Mouse (Mus musculus): ENCODE results near the gene Serp2. TPM values are rescaled to one million over a fixed set of nuclear protein-coding genes. Genes with fewer than 3 reads are reported as not detected.

The Serp2 gene
- polyA plus RNA-seq, 1 experiment from 2014 or later, result 15.2 TPM

GRCm38 (mm10) chr14:76535096-76535495 is 21.6 kb downstream of the Serp2 start:
- Histone ChIP-seq H3K36me3 (ENCODE audit: control insufficient read depth, insufficient read depth, low read length) (no peaks in the 10 kb centered on the region), H3K9me3 (ENCODE audit: control insufficient read depth, low read length) (no peaks in the 10 kb centered on the region), H3K4me1 (ENCODE audit: control insufficient read depth, insufficient read depth, low read length) (peaks cover 42% of the 10 kb centered on the region), H3K4me2 (replicated peaks; ENCODE audit: low read depth, low read length) (no peak overlapping the region), H3K4me3 (ENCODE audit: low read length) (no peak overlapping the region), H3K27ac (ENCODE audit: low read depth, low read length) (no peak overlapping the region), H3K9ac (ENCODE audit: low read depth, low read length) (no peak overlapping the region), H3K27me3 (ENCODE audit: control insufficient read depth, insufficient read depth, low read length) (no peaks in the 10 kb centered on the region)
- no peak for ATAC-seq (ENCODE audit: low FRiP score, low TSS enrichment)
- 95% methylated on average over 1 of the region's 1 CpGs for WGBS

GRCm38 (mm10) chr14:76533170-76533815 is 23.4 kb downstream of the Serp2 start:
- Histone ChIP-seq H3K4me1 (ENCODE audit: control insufficient read depth, insufficient read depth, low read length) (peaks cover 45% of the 10 kb centered on the region), H3K27ac (ENCODE audit: low read depth, low read length) (peak overlapping the region; percentile 91), H3K9ac (ENCODE audit: low read depth, low read length) (no peak overlapping the region; the same call in 1 of the 2 replicates), H3K4me3 (ENCODE audit: low read length) (peak overlapping the region; percentile 10; the same call in 1 of the 2 replicates), H3K9me3 (ENCODE audit: control insufficient read depth, low read length) (no peaks in the 10 kb centered on the region), H3K27me3 (ENCODE audit: control insufficient read depth, insufficient read depth, low read length) (no peaks in the 10 kb centered on the region), H3K36me3 (ENCODE audit: control insufficient read depth, insufficient read depth, low read length) (no peaks in the 10 kb centered on the region), H3K4me2 (replicated peaks; ENCODE audit: low read depth, low read length) (peak overlapping the region; percentile 33; the same call in 1 of the 2 replicates)
- ATAC-seq (ENCODE audit: low FRiP score, low TSS enrichment), result peak; percentile 76
- 7% methylated on average over 10 of the region's 10 CpGs for WGBS

GRCm38 (mm10) chr14:76532257-76533169 is 24.2 kb downstream of the Serp2 start:
- ATAC-seq (ENCODE audit: low FRiP score, low TSS enrichment), result peak; percentile 78
- Histone ChIP-seq H3K4me1 (ENCODE audit: control insufficient read depth, insufficient read depth, low read length) (peaks cover 50% of the 10 kb centered on the region), H3K27me3 (ENCODE audit: control insufficient read depth, insufficient read depth, low read length) (no peaks in the 10 kb centered on the region), H3K36me3 (ENCODE audit: control insufficient read depth, insufficient read depth, low read length) (no peaks in the 10 kb centered on the region), H3K27ac (ENCODE audit: low read depth, low read length) (peak overlapping the region; percentile 91), H3K9ac (ENCODE audit: low read depth, low read length) (no peak overlapping the region; the same call in 1 of the 2 replicates), H3K4me2 (replicated peaks; ENCODE audit: low read depth, low read length) (peak overlapping the region; percentile 33; the same call in 1 of the 2 replicates), H3K9me3 (ENCODE audit: control insufficient read depth, low read length) (no peaks in the 10 kb centered on the region), H3K4me3 (ENCODE audit: low read length) (peak overlapping the region; percentile 10; the same call in 1 of the 2 replicates)
- 31% methylated on average over 20 of the region's 20 CpGs for WGBS

DNA sequence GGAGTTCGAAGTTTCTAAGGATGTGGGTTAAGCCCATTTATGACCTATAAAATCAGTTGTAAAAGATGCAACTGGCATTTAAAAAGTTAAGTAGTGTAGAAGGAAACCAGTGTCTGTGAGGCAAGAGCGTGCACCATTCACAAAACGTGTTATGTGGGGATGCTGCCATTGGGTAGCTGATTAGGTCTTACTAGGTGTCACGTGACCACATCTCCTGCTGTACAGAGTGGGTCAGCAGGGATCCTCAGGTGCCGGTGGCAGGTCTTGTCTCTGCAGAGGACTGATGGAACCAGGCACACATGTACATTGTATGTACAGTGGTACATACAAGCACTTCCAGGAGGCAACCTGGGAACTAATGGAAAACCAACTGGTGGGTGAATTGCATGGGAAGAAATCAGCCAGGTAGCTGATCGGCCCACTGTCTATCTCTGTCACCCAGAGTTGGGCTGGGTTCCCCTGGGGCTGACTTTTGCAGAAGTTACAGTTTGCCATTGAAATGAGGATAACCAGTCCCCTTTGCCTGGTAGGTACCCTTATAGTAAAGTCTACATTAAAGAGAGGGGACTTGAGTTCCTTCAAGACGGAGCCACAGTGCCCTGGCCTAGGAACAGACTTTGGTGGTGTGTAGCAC is 25.5 kb downstream of the Serp2 start:
- H3K9ac ChIP-seq (ENCODE audit: low read depth, low read length), result no peak overlapping the region
- H3K4me3 ChIP-seq (ENCODE audit: low read length), result no peak overlapping the region
- H3K27me3 ChIP-seq (ENCODE audit: control insufficient read depth, insufficient read depth, low read length), result no peaks in the 10 kb centered on the region
- H3K9me3 ChIP-seq (ENCODE audit: control insufficient read depth, low read length), result no peaks in the 10 kb centered on the region
- 91% methylated on average over 7 of the region's 7 CpGs for WGBS
- H3K36me3 ChIP-seq (ENCODE audit: control insufficient read depth, insufficient read depth, low read length), result no peaks in the 10 kb centered on the region
- no peak overlapping the region for H3K27ac ChIP-seq (ENCODE audit: low read depth, low read length)
- ATAC-seq (ENCODE audit: low FRiP score, low TSS enrichment), result no peak
- peaks cover 50% of the 10 kb centered on the region for H3K4me1 ChIP-seq (ENCODE audit: control insufficient read depth, insufficient read depth, low read length)
- no peak overlapping the region for H3K4me2 ChIP-seq (replicated peaks; ENCODE audit: low read depth, low read length)

- ATAC-seq (ENCODE audit: low FRiP score, low TSS enrichment), result peak; percentile 28; the same call in 1 of the 2 replicates
- no peak overlapping the region for H3K9ac ChIP-seq (ENCODE audit: low read depth, low read length)
- WGBS, result 7% methylated on average over 5 of the region's 5 CpGs
- peaks cover 39% of the 10 kb centered on the region for H3K4me1 ChIP-seq (ENCODE audit: control insufficient read depth, insufficient read depth, low read length)
- H3K36me3 ChIP-seq (ENCODE audit: control insufficient read depth, insufficient read depth, low read length), result no peaks in the 10 kb centered on the region
- H3K4me2 ChIP-seq (replicated peaks; ENCODE audit: low read depth, low read length), result no peak overlapping the region
- no peaks in the 10 kb centered on the region for H3K27me3 ChIP-seq (ENCODE audit: control insufficient read depth, insufficient read depth, low read length)
- H3K27ac ChIP-seq (ENCODE audit: low read depth, low read length), result peak overlapping the region; percentile 44
- H3K9me3 ChIP-seq (ENCODE audit: control insufficient read depth, low read length), result no peaks in the 10 kb centered on the region
- no peak overlapping the region for H3K4me3 ChIP-seq (ENCODE audit: low read length)
These were observed 28.0 kb downstream of the Serp2 start for GRCm38 (mm10) chr14:76528641-76529040.

- Histone ChIP-seq H3K4me1 (ENCODE audit: control insufficient read depth, insufficient read depth, low read length) (peaks cover 31% of the 10 kb centered on the region), H3K27ac (ENCODE audit: low read depth, low read length) (peak overlapping the region; percentile 44; the same call in 1 of the 2 replicates)
- WGBS, result 27% methylated on average over 8 of the region's 9 CpGs
These were observed 28.9 kb downstream of the Serp2 start for GRCm38 (mm10) chr14:76527758-76528313.

DNA sequence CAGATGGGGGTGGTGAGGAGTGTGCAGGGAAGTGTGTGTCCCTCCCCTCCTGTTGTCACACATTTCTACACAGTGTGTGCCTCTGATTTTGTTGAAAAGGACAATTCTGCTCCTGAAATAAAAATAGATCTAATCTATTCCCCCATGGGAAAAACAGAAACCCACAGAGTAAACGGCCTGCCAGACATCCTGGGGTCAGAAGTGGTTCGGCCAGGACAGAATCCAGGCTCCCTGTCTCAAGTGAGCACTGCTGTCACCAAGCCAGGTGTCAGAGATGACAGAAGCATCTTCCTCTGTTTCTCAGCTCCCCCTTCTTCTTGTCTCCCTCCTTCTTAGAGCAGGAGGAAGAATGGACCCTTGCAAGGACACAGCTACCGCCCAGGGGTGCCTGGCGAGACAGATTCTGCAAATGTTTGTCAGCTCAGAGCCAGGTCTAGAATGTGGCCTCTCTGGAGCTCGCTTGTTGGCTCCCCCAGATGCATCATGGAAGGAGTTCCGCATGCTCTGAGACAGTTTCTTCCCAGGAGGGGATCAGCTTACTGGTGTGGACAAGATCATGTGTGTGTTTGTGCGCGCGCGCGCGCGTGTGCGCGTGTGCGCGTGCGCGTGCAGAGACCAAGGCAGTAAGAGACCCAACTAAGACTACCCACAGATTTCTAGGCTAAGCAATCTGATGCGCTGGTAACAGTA is 29.5 kb downstream of the Serp2 start:
- H3K9ac ChIP-seq (ENCODE audit: low read depth, low read length), result no peak overlapping the region
- H3K4me1 ChIP-seq (ENCODE audit: control insufficient read depth, insufficient read depth, low read length), result peaks cover 27% of the 10 kb centered on the region
- peak overlapping the region; percentile 44; the same call in 1 of the 2 replicates for H3K27ac ChIP-seq (ENCODE audit: low read depth, low read length)
- ATAC-seq (ENCODE audit: low FRiP score, low TSS enrichment), result peak; percentile 21; the same call in 1 of the 2 replicates
- H3K4me2 ChIP-seq (replicated peaks; ENCODE audit: low read depth, low read length), result no peak overlapping the region
- H3K27me3 ChIP-seq (ENCODE audit: control insufficient read depth, insufficient read depth, low read length), result no peaks in the 10 kb centered on the region
- 75% methylated on average over 20 of the region's 20 CpGs for WGBS
- no peak overlapping the region for H3K4me3 ChIP-seq (ENCODE audit: low read length)
- H3K9me3 ChIP-seq (ENCODE audit: control insufficient read depth, low read length), result no peaks in the 10 kb centered on the region
- no peaks in the 10 kb centered on the region for H3K36me3 ChIP-seq (ENCODE audit: control insufficient read depth, insufficient read depth, low read length)

More at GRCm38 (mm10) chr14:76527758-76528313, 28.9 kb downstream of the Serp2 start:
- Histone ChIP-seq H3K4me2 (replicated peaks; ENCODE audit: low read depth, low read length) (no peak overlapping the region), H3K9me3 (ENCODE audit: control insufficient read depth, low read length) (no peaks in the 10 kb centered on the region), H3K4me3 (ENCODE audit: low read length) (no peak overlapping the region), H3K27me3 (ENCODE audit: control insufficient read depth, insufficient read depth, low read length) (no peaks in the 10 kb centered on the region), H3K9ac (ENCODE audit: low read depth, low read length) (no peak overlapping the region), H3K36me3 (ENCODE audit: control insufficient read depth, insufficient read depth, low read length) (no peaks in the 10 kb centered on the region)
- ATAC-seq (ENCODE audit: low FRiP score, low TSS enrichment), result peak; percentile 32; the same call in 1 of the 2 replicates

DNA sequence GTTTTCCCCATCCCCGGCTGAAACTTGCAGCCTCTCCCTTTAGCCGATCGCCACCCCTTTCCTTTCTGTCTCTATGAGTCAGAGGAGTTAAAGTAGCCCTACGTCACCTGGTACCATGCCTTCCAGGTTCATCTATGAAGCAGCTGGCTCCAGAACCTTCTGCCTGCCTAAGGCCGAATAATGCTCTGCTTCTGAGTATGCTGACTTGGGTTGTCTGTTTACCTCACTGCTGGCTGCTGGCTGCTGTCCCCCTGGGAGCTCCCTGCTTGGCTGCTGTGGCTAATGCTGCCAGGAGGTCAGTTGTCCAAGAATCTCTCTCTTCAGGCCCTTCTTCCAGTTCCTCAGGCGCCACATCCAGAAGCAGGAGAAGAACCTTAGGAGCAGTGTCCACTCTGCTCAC is 30.2 kb downstream of the Serp2 start:
- Histone ChIP-seq H3K36me3 (ENCODE audit: control insufficient read depth, insufficient read depth, low read length) (no peaks in the 10 kb centered on the region), H3K4me2 (replicated peaks; ENCODE audit: low read depth, low read length) (no peak overlapping the region), H3K9ac (ENCODE audit: low read depth, low read length) (no peak overlapping the region), H3K27ac (ENCODE audit: low read depth, low read length) (no peak overlapping the region), H3K4me3 (ENCODE audit: low read length) (no peak overlapping the region), H3K9me3 (ENCODE audit: control insufficient read depth, low read length) (no peaks in the 10 kb centered on the region), H3K27me3 (ENCODE audit: control insufficient read depth, insufficient read depth, low read length) (no peaks in the 10 kb centered on the region), H3K4me1 (ENCODE audit: control insufficient read depth, insufficient read depth, low read length) (peaks cover 27% of the 10 kb centered on the region)
- ATAC-seq (ENCODE audit: low FRiP score, low TSS enrichment), result no peak
- WGBS, result 74% methylated on average over 6 of the region's 6 CpGs

All from kidney, embryonic 14.5 days (tissue).